Mouse (Mus musculus) heart, embryonic 10.5 days (tissue): ENCODE data around the gene Gm6657. TPM values are rescaled to one million over a fixed set of nuclear protein-coding genes. Genes with fewer than 3 reads are reported as not detected.

ENCODE experiments used
- DNase-seq: peaks from one replicate; pipeline ENCODE4 v3.0.0-alpha.2; 2017; ENCODE audit warnings: low spot score
- H3K27ac ChIP-seq: fragments of 300-500 bp; sonication (generic); 2 replicates; pipeline ENCODE4 v1.5.1; 2016; ENCODE audit warnings: mild to moderate bottlenecking
- H3K27me3 ChIP-seq: fragments of 300-500 bp; sonication (generic); 2 replicates; pipeline ENCODE4 v1.6.1; 2016; ENCODE audit warnings: mild to moderate bottlenecking; ENCODE audit not compliant: poor library complexity, insufficient read depth, severe bottlenecking
- H3K36me3 ChIP-seq: fragments of 300-500 bp; sonication (generic); 2 replicates; pipeline ENCODE4 v1.6.1; 2016; ENCODE audit warnings: mild to moderate bottlenecking, moderate library complexity
- H3K4me1 ChIP-seq: fragments of 300-500 bp; sonication (generic); 2 replicates; pipeline ENCODE4 v1.6.1; 2016; ENCODE audit warnings: mild to moderate bottlenecking
- H3K4me3 ChIP-seq: fragments of 300-500 bp; sonication (generic); 2 replicates; pipeline ENCODE4 v1.5.1; 2016; ENCODE audit warnings: mild to moderate bottlenecking, moderate library complexity
- H3K9me3 ChIP-seq: fragments of 300-500 bp; sonication (generic); 2 replicates; pipeline ENCODE4 v1.6.1; 2016; ENCODE audit warnings: mild to moderate bottlenecking, moderate library complexity
- WGBS: fragments of 180-500 bp; shearing (Covaris S2); methylation state at CpG from one replicate; pipeline ENCODE4 v1.1.7; 2016; 5-methylcytosine and 5-hydroxymethylcytosine counted together
- polyA plus RNA-seq: library from polyadenylated mRNA; unstranded; fragments of >200 nt; fragmentation: Nextera tagmentation; extraction: Ambion mirVana; gene quantifications from 2 replicates; pipeline ENCODE4 v1.2.1, GENCODE M21; 2016

Gm6657 gene
- not detected in 2 replicates for polyA plus RNA-seq

DNA sequence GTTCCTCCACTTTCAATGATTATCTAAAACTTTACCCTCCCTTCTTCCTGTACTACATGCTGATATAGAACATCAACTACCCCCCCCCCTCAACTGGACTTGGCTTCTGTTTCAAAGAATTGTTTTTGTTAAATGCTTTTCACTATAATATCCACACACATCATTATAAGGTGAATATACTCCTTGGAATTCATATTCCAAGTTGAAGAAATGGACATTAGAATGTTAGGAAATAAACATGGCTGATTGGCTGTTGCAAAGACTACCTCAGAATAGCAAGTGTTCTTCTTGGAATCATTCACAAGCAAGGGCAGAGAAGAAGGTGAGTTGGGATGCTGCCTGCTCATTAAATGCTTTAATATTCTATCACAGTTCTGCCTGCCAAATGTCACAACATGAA is at the start of gene Gm6657:
TSS of gene Gm6657 (plus strand) at position 301 of the 400 bp plus-strand sequence.
- H3K27ac ChIP-seq: no peak within 1 kb of the TSS
- no peak within 1 kb of the TSS for H3K4me3 ChIP-seq
- H3K36me3 ChIP-seq: no peaks in the 10 kb centered on the region
- no peaks in the 10 kb centered on the region for H3K9me3 ChIP-seq
- no peaks in the 10 kb centered on the region for H3K4me1 ChIP-seq
- no peak for DNase-seq
- no peaks in the 10 kb centered on the region for H3K27me3 ChIP-seq

DNA sequence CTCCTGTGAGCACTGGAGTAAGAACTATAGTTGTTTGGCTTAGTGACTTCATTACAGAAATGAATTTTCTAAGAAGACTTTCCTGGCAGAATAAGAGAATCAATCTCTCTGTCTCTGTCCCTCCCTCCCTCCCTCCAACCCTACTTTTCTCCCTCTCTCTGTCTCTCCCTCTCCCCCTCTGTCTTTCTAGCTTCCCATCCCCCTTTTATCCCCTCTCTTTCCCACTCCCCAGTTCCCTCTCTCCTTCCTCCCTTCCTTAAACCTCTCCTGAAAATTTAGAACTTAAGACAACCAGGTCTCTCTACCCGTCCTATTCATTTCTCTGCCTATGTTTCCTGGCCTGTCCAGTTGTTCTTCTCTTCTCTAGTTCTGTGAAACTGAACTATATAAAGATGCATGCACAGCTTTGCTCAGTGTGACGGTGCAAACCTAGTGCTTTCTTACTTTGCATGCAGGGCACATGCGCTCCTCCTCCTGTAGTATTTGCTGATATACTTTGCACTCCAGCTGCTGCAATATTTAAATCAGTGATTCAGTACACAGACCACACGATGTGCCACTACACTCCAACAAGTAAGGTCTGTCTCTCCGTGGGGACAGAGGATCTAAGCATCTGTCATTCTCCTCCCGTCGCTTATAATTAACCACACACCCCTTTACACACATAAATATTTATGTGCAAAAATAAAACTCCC is 40.6 kb upstream of the Gm6657 start:
- no peak for DNase-seq
- Histone ChIP-seq H3K36me3 (no peaks in the 10 kb centered on the region), H3K27ac (no peak overlapping the region), H3K27me3 (no peaks in the 10 kb centered on the region), H3K4me1 (no peaks in the 10 kb centered on the region), H3K9me3 (no peaks in the 10 kb centered on the region), H3K4me3 (no peak overlapping the region)
- WGBS: 61% methylated on average over 7 of the region's 7 CpGs

DNA sequence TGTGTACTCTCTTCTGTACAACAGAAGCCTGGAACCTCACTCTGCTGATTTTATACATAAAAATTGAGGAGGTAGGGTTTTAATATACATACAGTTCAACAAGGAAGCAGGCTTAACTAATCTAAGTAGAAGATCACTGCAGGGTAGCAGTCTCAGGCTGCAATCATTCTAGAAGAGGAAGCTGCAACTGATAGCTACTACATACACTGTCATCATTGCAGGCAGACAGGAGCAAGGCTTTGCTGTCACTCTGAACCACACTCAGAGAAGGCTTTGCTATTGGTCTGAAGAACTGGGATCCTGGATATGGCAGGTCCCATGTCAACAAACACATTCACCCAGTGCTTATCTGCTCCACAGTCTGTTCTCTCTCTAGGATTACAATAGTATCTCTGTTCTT is 23.9 kb upstream of the Gm6657 start:
- no peak overlapping the region for H3K4me3 ChIP-seq
- DNase-seq: no peak
- peaks cover 16% of the 10 kb centered on the region; the same call in 1 of the 2 replicates for H3K27me3 ChIP-seq
- no peaks in the 10 kb centered on the region for H3K36me3 ChIP-seq
- no peaks in the 10 kb centered on the region for H3K9me3 ChIP-seq
- peaks cover 7% of the 10 kb centered on the region; the same call in 1 of the 2 replicates for H3K4me1 ChIP-seq
- no peak overlapping the region for H3K27ac ChIP-seq

DNA sequence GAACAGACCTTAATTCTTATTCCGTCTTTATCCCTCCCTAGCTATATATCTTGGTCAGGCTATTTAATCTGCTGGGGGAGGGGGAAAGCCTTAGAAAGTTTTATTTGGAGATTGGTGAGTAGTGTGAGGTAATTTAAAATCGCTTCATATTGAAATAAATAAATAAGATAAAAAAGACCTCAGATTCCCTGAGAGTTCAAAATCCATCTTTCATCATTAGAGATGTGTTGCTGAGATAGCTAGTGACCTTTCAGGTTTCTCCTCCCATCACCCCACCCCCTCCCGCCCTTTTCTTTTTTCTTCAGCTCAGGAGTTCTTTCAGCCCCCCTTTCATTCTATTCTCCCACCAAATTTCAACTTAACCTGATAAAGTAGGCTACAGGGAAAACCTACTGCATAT is 20.1 kb upstream of the Gm6657 start:
- Histone ChIP-seq H3K36me3 (no peaks in the 10 kb centered on the region), H3K27me3 (no peaks in the 10 kb centered on the region), H3K27ac (no peak overlapping the region), H3K4me1 (peaks cover 7% of the 10 kb centered on the region; the same call in 1 of the 2 replicates), H3K4me3 (no peak overlapping the region), H3K9me3 (no peaks in the 10 kb centered on the region)
- 71% methylated on average over 3 of the region's 3 CpGs for WGBS
- no peak for DNase-seq

DNA sequence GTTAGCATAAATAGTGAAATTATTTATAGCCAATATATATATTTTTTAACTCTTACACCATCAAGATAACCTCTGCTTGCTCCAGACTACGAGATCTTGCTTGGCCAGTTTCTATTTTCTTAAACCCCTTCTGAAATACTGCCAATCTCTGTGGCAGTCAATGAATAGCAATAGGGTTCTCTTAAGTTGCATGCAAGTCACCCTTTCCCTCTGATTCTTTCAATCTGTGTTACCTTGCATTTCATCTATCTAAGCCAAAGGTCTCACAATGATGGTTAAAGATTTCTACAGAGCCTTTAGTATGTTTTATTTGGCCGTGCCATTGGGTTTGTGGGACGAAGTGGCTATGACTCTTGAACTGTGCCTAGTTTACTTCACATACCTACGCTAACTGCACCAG is 19.4 kb upstream of the Gm6657 start:
- WGBS: 84% methylated on average over 4 of the region's 4 CpGs
- no peak overlapping the region for H3K4me3 ChIP-seq

DNA sequence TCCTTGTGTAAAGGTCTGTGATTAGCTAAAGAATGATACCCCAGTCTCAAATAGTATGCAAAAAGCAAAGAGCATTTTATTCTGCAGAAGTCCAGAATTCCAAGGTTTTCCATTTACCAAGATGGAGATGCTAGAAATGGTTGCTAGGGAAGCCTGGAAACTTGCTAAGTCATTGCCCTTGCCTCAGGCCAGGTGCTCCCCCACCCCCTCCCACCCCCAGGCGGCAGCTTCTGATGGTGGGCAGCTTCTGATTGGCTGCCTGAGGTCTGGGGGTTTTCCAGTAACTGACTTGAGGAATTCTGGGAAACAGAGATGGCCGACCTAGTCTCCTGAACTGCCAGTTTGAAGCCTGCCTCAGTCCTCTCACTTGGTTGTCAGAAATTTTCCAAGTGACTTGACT is 12.6 kb upstream of the Gm6657 start:
- Histone ChIP-seq H3K27me3 (no peaks in the 10 kb centered on the region), H3K36me3 (no peaks in the 10 kb centered on the region), H3K9me3 (no peaks in the 10 kb centered on the region), H3K4me1 (no peaks in the 10 kb centered on the region), H3K27ac (no peak overlapping the region), H3K4me3 (no peak overlapping the region)
- WGBS: 70% methylated on average over 2 of the region's 2 CpGs
- no peak for DNase-seq

More for the DNA sequence above, 19.4 kb upstream of the Gm6657 start:
- Histone ChIP-seq H3K4me1 (peaks cover 7% of the 10 kb centered on the region; the same call in 1 of the 2 replicates), H3K27ac (no peak overlapping the region), H3K9me3 (no peaks in the 10 kb centered on the region), H3K27me3 (no peaks in the 10 kb centered on the region), H3K36me3 (no peaks in the 10 kb centered on the region)
- no peak for DNase-seq

DNA sequence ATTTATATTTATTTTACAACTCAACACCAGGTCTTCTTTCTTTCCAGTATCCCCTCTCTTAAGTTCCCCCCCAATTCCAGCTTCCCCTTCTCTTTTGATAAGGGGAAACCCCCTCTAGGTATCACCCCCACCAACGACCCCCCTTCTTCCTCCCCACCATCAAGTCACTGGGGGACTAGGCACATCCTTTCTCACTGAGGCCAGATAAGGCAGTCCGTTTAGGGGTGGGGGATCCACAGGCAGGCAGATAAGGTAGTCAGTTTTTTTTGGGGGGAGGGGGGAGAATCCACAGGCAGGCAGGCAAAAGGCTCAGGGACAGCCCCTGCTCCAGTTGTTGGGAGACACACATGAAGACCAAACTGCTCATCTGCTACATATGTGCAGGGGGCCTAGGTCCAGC is 1.3 kb downstream of the Gm6657 start:
- no peak overlapping the region for H3K27ac ChIP-seq
- no peak overlapping the region for H3K4me3 ChIP-seq
- DNase-seq: no peak
- H3K27me3 ChIP-seq: no peaks in the 10 kb centered on the region
- H3K9me3 ChIP-seq: no peaks in the 10 kb centered on the region
- WGBS: 30% methylated on average over 2 of the region's 2 CpGs
- no peaks in the 10 kb centered on the region for H3K36me3 ChIP-seq
- no peaks in the 10 kb centered on the region for H3K4me1 ChIP-seq

DNA sequence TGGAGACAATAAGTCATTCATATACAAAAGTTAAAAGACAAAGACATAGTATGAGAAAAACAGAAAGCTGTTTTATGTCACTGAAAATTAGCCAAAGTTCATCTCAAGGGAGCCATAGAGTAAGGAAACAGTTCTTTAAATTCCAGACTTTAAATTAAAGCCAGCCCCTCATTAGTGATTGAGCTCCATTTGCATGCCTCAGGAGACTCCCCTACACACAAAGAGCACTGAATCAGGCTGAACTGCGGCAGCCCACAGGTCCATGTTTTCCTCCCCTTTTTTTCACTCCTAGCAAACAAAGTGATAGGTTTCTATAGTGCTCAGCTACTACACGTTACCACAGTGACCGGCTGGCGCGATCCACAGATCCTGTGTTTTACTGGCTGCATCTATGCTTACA is 9.6 kb downstream of the Gm6657 start:
- Histone ChIP-seq H3K4me1 (no peaks in the 10 kb centered on the region), H3K27ac (no peak overlapping the region), H3K4me3 (no peak overlapping the region), H3K9me3 (no peaks in the 10 kb centered on the region), H3K27me3 (no peaks in the 10 kb centered on the region), H3K36me3 (no peaks in the 10 kb centered on the region)
- no peak for DNase-seq
- WGBS: 74% methylated on average over 5 of the region's 5 CpGs

DNA sequence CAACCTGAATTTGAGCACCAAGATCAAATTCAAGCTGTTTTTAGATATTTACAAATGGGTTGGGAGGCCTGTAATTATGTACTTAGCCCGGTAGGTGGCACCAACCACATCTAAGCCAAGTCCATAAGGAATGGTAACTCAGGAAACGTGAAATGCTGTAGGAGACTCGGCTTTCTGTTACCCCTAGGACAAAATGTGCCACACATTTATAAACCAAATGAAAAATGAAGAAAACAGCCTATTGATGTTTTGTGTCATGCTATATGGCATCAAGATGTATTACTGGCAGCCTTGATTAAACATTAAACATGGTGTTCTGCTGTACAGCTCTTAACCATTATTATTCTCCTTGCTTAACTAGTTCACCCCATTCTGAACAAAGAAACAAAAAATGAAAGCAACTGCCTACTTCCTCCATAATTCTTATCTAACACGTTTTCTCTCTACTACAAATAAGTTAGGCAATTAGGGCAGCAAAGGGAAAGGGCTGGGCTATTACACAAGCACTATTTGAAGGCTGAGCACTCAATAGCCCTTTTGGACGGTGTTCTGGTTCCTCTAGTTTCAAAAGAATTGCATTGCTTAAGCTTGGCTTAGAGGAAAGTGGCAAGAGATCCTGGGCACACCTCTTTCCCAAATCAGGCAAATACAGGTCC is 12.0 kb downstream of the Gm6657 start:
- H3K36me3 ChIP-seq: no peaks in the 10 kb centered on the region
- H3K27ac ChIP-seq: no peak overlapping the region
- no peaks in the 10 kb centered on the region for H3K9me3 ChIP-seq
- no peaks in the 10 kb centered on the region for H3K27me3 ChIP-seq
- H3K4me1 ChIP-seq: no peaks in the 10 kb centered on the region
- WGBS: 15% methylated on average over 5 of the region's 5 CpGs
- DNase-seq: no peak
- H3K4me3 ChIP-seq: no peak overlapping the region

DNA sequence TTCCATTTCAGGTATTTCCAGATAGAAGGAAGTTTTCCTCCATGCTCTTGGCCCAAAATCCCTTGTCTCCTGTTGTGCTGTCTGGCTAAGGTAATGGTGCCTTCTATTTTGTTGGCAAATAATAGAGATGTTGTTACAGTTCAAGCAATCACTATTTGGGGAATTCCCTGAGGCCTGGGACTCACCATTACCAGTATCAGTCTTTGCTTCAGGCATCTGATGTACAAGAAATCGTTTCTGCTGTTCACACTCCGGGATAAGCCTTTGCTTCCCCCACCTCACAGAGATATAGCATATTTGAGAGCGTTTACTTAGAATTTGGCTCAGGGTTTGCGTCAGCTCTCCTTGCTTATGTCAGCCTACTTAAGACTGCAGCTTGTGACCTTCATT is 12.5 kb downstream of the Gm6657 start:
- Histone ChIP-seq H3K4me1 (no peaks in the 10 kb centered on the region), H3K36me3 (no peaks in the 10 kb centered on the region), H3K27ac (no peak overlapping the region), H3K4me3 (no peak overlapping the region), H3K9me3 (no peaks in the 10 kb centered on the region), H3K27me3 (no peaks in the 10 kb centered on the region)
- no peak for DNase-seq
- WGBS: 80% methylated on average over 4 of the region's 4 CpGs

DNA sequence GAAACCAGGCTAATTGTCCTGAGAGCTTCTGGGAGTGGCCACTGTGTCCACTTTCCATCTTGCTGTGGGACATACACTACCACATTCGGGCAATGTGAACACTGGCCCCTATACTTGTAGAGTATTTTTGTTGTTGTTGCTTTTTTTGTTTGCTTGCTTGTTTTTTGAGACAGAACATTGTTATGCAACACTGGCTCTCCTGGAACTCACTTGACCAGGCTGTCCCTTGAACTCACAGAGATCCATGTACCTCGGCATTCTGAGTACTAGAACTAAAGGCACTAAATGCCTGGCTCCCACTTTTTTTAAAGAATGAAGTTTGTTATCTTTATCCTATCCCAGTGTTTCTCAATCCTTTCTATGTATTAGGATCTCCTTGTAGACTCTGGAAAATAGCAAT is 15.8 kb downstream of the Gm6657 start:
- 74% methylated on average over 2 of the region's 2 CpGs for WGBS
- H3K27ac ChIP-seq: no peak overlapping the region

DNA sequence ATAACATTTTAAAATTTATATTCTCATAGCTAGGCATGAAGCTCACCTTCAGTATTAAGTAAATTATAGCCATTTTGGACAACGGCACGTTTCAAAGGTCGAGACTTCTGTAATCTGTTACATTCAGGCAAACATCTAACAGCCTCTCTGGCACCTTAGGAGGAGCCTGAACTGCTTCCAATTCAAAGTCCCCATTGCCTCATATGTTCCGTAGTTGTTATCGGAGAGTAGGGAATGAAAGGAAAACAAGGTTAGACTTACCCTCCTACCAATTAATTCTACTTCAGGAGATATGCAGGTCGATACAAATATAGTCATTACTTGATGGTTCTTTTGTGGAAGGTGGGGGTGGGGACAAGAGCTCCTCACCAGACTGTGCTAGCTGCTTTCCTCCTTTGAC is 21.4 kb downstream of the Gm6657 start:
- no peaks in the 10 kb centered on the region for H3K27me3 ChIP-seq
- H3K9me3 ChIP-seq: no peaks in the 10 kb centered on the region
- 72% methylated on average over 6 of the region's 6 CpGs for WGBS
- H3K4me1 ChIP-seq: no peaks in the 10 kb centered on the region
- no peak overlapping the region for H3K27ac ChIP-seq
- H3K4me3 ChIP-seq: no peak overlapping the region
- no peak for DNase-seq
- no peaks in the 10 kb centered on the region for H3K36me3 ChIP-seq

More for the DNA sequence above, 15.8 kb downstream of the Gm6657 start:
- no peaks in the 10 kb centered on the region for H3K36me3 ChIP-seq
- H3K4me1 ChIP-seq: no peaks in the 10 kb centered on the region
- no peak overlapping the region for H3K4me3 ChIP-seq
- no peak for DNase-seq
- no peaks in the 10 kb centered on the region for H3K27me3 ChIP-seq
- H3K9me3 ChIP-seq: no peaks in the 10 kb centered on the region

DNA sequence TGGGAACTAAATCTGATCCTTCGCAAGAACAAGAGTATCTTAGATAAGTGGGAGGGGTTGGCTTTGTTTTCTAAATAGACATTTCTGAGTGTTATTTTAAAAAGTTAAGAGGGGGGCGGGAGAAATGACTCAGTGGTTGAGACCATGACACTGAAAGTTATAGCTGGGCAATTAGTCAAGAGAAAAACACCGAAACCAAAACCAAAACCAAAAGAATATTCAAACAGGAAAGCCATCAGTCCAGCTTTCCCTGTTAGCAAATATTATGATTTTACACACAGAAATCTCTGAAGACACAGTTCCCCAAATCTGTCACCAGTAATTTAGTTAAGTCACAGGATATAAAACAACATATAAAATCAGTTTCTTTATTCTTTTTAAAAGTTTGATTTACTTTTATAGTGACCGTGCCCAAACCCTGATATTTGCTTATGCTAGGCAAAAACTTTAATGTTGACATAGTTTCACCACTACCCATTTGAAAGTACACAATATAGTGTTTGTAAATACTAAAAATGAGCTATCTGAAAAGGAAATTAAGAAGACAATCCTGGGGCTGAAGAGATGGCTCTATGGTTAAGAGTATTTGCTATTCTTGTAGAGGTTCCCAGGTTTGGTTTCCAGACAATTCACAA is 25.3 kb downstream of the Gm6657 start:
- H3K27ac ChIP-seq: no peak overlapping the region
- no peaks in the 10 kb centered on the region for H3K4me1 ChIP-seq
- H3K4me3 ChIP-seq: no peak overlapping the region
- DNase-seq: no peak
- no peaks in the 10 kb centered on the region for H3K9me3 ChIP-seq
- 82% methylated on average over 4 of the region's 4 CpGs for WGBS
- no peaks in the 10 kb centered on the region for H3K36me3 ChIP-seq
- H3K27me3 ChIP-seq: no peaks in the 10 kb centered on the region
